Mouse (Mus musculus) olfactory bulb, adult 2 months (tissue): Measurements from ENCODE around the gene Map3k12.

Experiments used
- CTCF ChIP-seq: fragments of 200-500 bp; IDR thresholded peaks from 2 replicates; pipeline ENCODE4 v1.5.1; 2012; ENCODE audit warnings: low read depth, mild to moderate bottlenecking, low read length, moderate library complexity; ENCODE audit not compliant: insufficient read depth
- POLR2A ChIP-seq: fragments of 200-500 bp; IDR thresholded peaks from 2 replicates; pipeline ENCODE4 v1.6.1; 2012; ENCODE audit warnings: mild to moderate bottlenecking, low read depth, low read length, moderate library complexity; ENCODE audit not compliant: insufficient read depth

DNA sequence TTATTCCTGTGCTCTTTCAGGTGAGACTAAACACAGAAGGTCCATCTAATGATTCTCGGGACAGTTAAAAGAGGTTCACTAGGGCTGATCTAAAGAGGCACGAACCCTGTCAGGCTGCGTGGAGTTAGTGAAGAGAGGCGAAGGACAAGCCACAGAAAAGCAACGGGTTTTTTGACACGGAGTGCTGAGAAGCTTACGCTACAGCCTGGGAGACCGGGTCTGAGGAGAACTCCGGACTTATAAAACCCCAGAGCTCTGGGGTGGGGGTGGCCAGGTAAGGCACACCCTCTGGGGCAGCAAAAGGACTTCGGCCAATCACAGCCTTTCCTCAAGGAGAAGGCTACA lies 739 bp upstream of the Map3k12 start:
- peak; percentile 83 for TF ChIP-seq POLR2A
- no peak for TF ChIP-seq CTCF
